Mouse (Mus musculus) small intestine, adult 2 months (tissue): ENCODE measurements around the gene Dcps. TPM values are rescaled to one million over a fixed set of nuclear protein-coding genes. Genes with fewer than 3 reads are reported as not detected.

Experiments used
- H3K27ac ChIP-seq: fragments of 200-500 bp; 2 replicates; pipeline ENCODE4 v1.5.1; 2012; ENCODE audit warnings: low read depth, low read length, control low read depth, inconsistent platforms; ENCODE audit not compliant: insufficient read depth
- H3K27me3 ChIP-seq: fragments of 200-500 bp; 2 replicates; pipeline ENCODE4 v1.6.1; 2012; ENCODE audit warnings: mild to moderate bottlenecking, moderate library complexity, low read length, inconsistent platforms; ENCODE audit not compliant: control insufficient read depth, insufficient read depth
- H3K36me3 ChIP-seq: fragments of 200-500 bp; 2 replicates; pipeline ENCODE4 v1.6.1; 2012; ENCODE audit warnings: mild to moderate bottlenecking, low read length, control low read depth, inconsistent platforms; ENCODE audit not compliant: control insufficient read depth, insufficient read depth
- H3K4me1 ChIP-seq: fragments of 200-500 bp; 2 replicates; pipeline ENCODE4 v1.6.1; 2012; ENCODE audit warnings: low read length, inconsistent platforms, mixed read lengths; ENCODE audit not compliant: control insufficient read depth, insufficient read depth, insufficient read length
- H3K4me3 ChIP-seq: fragments of 200-500 bp; 2 replicates; pipeline ENCODE4 v1.5.1; 2012; ENCODE audit warnings: low read depth, mild to moderate bottlenecking, control low read depth, inconsistent platforms, low read length, moderate library complexity
- CTCF ChIP-seq: fragments of 200-500 bp; IDR thresholded peaks from 2 replicates; pipeline ENCODE4 v1.5.1; 2012; ENCODE audit warnings: low read depth, mild to moderate bottlenecking, control low read depth, inconsistent platforms, low read length, moderate library complexity, mixed read lengths; ENCODE audit not compliant: insufficient replicate concordance, insufficient read length; ENCODE audit errors: extremely low read depth
- POLR2A ChIP-seq: fragments of 200-500 bp; IDR thresholded peaks from 2 replicates; pipeline ENCODE4 v1.6.1; 2012; ENCODE audit warnings: low read depth, mild to moderate bottlenecking, control low read depth, inconsistent platforms, low read length, moderate library complexity
- WGBS: fragments of 180-500 bp; shearing (Covaris S2); methylation state at CpG from one replicate; pipeline ENCODE4 v1.1.7; 2018; 5-methylcytosine and 5-hydroxymethylcytosine counted together
- polyA plus RNA-seq: library from polyadenylated mRNA; depleted of rRNA; stranded (reverse); fragments of >200 nt; gene quantifications from 2 replicates; pipeline ENCODE4 v1.2.3, GENCODE M21; 2012

The Dcps gene
- polyA plus RNA-seq, 1 experiment, result 18.4 TPM

- Histone ChIP-seq H3K4me3 (peak overlapping the region; percentile 92), H3K4me1 (peaks cover 42% of the 10 kb centered on the region), H3K27ac (no peak overlapping the region), H3K27me3 (no peaks in the 10 kb centered on the region), H3K36me3 (no peaks in the 10 kb centered on the region)
- WGBS, result 56% methylated on average over 4 of the region's 4 CpGs
- TF ChIP-seq CTCF (no peak), POLR2A (no peak)
These were observed 60.6 kb downstream of the Dcps start for GRCm38 (mm10) chr9:35115299-35115698.

- Histone ChIP-seq H3K27ac (no peak overlapping the region), H3K4me3 (no peak overlapping the region), H3K27me3 (no peaks in the 10 kb centered on the region), H3K4me1 (peaks cover 51% of the 10 kb centered on the region), H3K36me3 (no peaks in the 10 kb centered on the region)
- TF ChIP-seq POLR2A (no peak), CTCF (no peak)
- WGBS, result 61% methylated on average over 3 of the region's 3 CpGs
These were observed 61.6 kb downstream of the Dcps start for GRCm38 (mm10) chr9:35114234-35114633.

- peak overlapping the region; percentile 44 for H3K4me3 ChIP-seq
- peaks cover 56% of the 10 kb centered on the region for H3K4me1 ChIP-seq
- WGBS, result 28% methylated on average over 19 of the region's 19 CpGs
- H3K36me3 ChIP-seq, result no peaks in the 10 kb centered on the region
- no peaks in the 10 kb centered on the region for H3K27me3 ChIP-seq
- no peak for TF ChIP-seq POLR2A
- TF ChIP-seq CTCF, result no peak
- peak overlapping the region; percentile 78 for H3K27ac ChIP-seq
These were observed 63.8 kb downstream of the Dcps start for GRCm38 (mm10) chr9:35111941-35112595.

- H3K4me3 ChIP-seq, result peak overlapping the region; percentile 44
- H3K36me3 ChIP-seq, result no peaks in the 10 kb centered on the region
- no peak for TF ChIP-seq CTCF
- TF ChIP-seq POLR2A, result no peak
- WGBS, result 73% methylated on average over 7 of the region's 7 CpGs
- H3K27me3 ChIP-seq, result no peaks in the 10 kb centered on the region
- H3K4me1 ChIP-seq, result peaks cover 55% of the 10 kb centered on the region
- H3K27ac ChIP-seq, result peak overlapping the region; percentile 78
These were observed 64.4 kb downstream of the Dcps start for GRCm38 (mm10) chr9:35111446-35111845.

- no peak overlapping the region for H3K4me3 ChIP-seq
- H3K27me3 ChIP-seq, result no peaks in the 10 kb centered on the region
- TF ChIP-seq CTCF (no peak), POLR2A (no peak)
- no peaks in the 10 kb centered on the region for H3K36me3 ChIP-seq
- WGBS, result 32% methylated on average over 4 of the region's 4 CpGs
- peaks cover 58% of the 10 kb centered on the region for H3K4me1 ChIP-seq
- peak overlapping the region; percentile 90 for H3K27ac ChIP-seq
These were observed 65.3 kb downstream of the Dcps start for GRCm38 (mm10) chr9:35110567-35110966.

GRCm38 (mm10) chr9:35110051-35110450, 65.8 kb downstream of the Dcps start:
- Histone ChIP-seq H3K27ac (peak overlapping the region; percentile 90), H3K4me1 (peaks cover 58% of the 10 kb centered on the region), H3K4me3 (no peak overlapping the region), H3K36me3 (no peaks in the 10 kb centered on the region), H3K27me3 (no peaks in the 10 kb centered on the region)
- TF ChIP-seq CTCF (no peak), POLR2A (no peak)
- 37% methylated on average over 5 of the region's 5 CpGs for WGBS

GRCm38 (mm10) chr9:35108916-35109315, 66.9 kb downstream of the Dcps start:
- peaks cover 66% of the 10 kb centered on the region for H3K4me1 ChIP-seq
- TF ChIP-seq POLR2A, result no peak
- no peak for TF ChIP-seq CTCF
- H3K27me3 ChIP-seq, result no peaks in the 10 kb centered on the region
- 65% methylated on average over 5 of the region's 5 CpGs for WGBS
- no peak overlapping the region for H3K4me3 ChIP-seq
- no peaks in the 10 kb centered on the region for H3K36me3 ChIP-seq
- H3K27ac ChIP-seq, result 0 out of 2 replicates have a peak overlapping the region, but pooled peaks have one; percentile 6
